Mouse (Mus musculus): ENCODE measurements around the gene Atp1a1.

DNA sequence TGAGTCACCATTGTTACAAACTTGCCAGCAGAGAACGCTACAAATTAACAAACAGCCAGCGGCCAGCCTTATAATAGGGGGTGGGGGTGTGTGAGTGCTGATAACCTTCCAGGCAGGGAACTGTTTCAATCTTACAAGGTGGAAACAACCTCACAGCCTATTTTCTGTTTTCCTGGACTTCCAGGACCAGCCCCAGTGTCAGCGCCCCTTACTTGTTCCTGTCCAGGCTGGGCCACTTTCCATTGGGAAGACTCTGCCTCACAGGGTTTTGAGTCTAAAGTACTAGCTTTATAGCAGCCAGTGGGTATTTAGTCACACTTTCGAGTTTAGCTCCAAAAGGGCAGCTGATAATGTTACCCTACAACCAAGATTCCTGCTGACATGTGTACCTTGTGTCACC lies 2.8 kb downstream of the Atp1a1 start:
- peak; percentile 25; the same call in 1 of the 2 replicates for TF ChIP-seq CTCF (IDR thresholded peaks at IDR 0.05; ENCODE audit: low read depth)
- TF ChIP-seq EP300 (optimal IDR thresholded peaks at IDR 0.05): no peak
